Mouse (Mus musculus) T-cell, adult 2 months (primary cell): ENCODE data around the gene Lsm3.

Experiments used
- DNase-seq: peaks from one replicate; pipeline ENCODE4 v3.0.0; 2022; ENCODE audit warnings: low spot score

The Lsm3 gene

DNA sequence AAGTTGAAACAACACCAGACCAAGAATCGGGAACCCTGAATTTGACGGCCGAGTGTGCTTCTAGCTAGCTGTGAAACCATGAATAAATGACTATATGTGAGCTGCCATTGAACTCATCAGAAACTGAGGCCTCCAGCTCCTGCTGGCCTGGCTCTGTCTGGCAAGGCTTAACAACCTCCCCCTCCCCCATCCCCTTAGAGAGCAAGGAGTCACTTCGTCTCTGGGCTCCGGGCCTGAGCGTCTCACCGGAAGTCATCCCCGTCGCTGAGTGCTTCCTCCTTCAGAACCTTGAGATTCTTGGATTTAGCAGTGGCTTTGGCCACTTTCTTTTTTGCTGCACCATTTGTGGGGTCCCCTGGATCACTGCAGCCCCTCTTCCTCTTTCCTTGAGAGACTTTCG is 5.5 kb upstream of the Lsm3 start:
- DNase-seq = no peak

DNA sequence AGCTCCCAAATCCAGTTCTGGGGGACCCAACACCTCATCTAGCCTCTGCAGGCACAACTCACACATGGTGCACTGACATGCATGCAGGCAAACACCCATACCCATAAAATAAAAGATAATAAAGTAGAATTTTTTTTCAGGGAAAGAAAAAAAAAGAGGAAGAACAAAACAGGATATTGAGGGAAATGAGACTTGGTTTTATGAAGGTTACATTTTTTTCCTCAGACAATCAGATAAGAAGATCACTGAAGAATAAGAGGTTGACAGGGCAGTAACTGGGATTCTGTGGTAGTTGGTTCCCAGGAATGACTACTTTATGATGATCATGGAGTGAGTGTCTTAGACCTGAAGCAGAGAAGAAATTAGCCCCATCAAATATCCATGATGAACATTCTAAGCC is 1.6 kb upstream of the Lsm3 start:
- no peak for DNase-seq

DNA sequence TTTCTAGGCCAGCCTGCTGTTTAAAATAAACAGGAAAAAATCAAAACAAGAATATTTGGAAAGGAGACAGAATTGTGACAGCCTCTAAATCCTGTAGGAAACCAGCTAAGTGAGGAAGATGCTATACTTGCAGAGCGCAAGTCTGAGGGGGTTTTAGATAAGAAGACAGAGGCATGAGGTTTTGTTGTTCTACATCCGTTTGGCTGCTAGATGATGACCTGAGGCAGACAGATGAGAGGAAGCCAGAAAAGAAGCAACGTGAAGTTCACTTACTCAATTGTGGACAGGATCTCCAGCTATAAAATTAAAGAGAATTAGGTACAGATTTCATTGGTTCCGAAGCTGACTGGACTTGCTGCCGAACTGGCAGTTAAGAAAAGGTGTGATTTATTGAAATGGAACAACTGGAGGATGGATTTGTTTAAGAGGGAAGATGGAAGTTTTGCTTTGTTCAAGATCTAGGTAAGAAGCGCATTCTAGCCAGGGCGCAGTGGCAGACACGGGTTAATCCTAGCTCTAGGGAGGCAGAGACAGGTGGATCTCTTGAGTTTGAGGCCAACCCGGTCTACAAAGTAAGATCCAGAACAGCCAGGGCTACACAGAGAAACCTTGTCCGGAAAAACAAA is 878 bp upstream of the Lsm3 start:
- DNase-seq = peak; percentile 24

DNA sequence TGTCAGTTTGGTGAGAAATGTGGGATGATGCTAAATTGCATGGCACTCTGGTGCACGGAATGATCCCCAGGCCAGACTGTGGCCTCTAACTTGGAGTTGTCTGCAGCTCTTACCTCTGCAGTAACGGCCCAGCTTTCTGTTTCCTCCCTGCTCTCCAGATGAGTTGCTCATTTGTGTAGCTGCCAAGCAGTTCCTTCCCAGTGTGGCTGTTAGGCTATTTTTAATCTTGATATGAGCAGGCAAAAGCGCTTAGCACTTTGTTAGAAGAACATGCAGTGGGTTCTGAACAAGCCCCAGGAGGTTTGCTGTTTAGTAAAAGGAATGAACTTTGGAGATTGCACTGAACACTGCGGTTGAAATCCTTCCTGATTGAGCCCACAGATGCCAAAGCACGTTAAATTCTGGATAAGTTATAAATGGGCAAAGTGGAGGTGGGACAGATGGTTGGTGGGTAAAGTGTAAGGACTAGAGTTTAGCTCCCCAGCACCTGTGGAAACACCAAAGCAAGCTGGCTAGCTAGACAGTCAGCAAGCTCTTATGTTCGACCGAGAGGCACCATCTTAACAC is 2.8 kb downstream of the Lsm3 start:
- DNase-seq = no peak

DNA sequence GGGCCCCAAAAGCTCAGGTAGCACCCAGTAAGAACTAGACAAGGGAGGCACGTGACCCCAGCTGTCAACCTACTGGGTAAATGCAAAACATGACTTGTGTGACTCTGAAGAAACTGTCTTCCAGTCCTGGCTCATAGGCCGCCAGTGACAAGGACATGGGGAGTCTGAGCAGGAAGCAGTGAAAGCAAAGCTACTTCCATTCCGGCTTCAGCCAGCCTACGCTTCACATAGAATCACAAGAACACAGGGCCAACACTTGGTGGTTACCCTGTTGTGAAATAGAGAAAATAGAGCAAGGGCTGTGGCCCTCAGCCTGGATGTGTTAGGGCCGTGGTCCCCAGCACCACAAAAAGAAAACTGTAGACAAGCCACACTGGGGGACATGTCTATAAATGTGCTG is 7.1 kb downstream of the Lsm3 start:
- no peak for DNase-seq

DNA sequence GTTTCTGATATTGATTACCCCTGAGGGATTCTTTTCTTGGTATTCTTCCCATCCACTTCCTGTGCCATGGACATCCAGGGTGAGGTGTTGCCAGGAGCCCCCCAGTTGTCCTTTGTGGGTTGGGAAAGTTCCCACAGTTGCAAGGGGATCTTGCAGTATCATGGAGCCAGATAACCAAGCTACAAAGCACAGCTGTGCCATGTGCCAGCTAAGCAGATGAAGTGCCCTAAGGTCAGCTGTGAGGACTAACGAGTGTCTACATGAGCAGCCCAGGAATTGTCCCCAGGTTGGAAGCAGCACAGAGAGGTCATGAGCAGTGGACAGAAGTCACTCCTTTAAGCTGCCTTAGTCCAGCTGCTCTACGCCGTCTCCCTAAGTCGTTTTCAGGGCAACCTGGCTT is 9.8 kb downstream of the Lsm3 start:
- DNase-seq = no peak

DNA sequence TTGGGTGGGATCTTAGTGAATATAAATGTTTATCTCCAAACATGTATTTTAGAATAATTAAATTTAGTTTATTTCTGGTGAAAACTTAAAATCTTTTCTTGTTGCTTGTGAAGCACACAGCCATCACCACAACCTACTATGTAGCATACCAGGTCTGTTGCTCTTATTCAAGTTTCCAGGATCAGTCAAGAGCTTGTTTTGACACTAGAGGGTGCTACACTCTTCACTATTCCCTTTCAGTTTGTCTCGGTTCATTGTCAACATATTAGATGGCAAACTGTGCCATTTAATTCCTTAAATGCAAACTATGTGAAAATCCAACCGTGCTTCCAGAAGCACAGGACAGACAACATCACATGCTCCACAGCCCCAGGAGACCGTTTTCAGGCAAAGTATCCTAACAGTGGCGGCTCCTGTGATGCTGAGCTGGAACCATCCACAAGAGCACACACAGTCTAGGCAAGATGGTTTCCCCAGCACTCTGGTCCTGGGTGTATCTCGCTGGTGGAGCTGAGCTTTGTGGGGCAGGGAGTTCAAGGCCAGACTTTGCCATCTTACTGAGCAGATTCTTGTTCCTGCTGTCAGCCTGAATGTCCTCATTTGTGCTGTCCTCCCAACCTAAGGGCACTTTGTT is 11.6 kb downstream of the Lsm3 start:
- peak; percentile 9 for DNase-seq

DNA sequence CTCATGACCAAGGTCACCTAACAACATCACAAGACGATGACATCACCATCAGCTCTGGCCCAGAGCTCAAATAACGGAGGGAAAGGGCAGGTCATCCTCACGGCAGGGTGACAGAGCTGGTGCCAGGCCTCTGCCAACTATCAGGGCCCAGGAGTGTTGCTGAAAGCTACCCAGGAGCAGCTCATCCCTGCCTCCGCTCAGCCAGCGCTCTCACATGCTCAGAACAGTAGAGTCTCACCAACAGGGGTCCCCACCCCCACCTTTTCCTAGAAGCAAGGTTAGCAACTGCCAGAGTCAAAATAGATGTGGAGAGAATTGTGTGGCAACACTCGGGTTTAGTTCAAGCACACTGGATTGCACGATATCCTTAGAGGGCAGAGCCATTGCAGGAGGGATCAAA is 12.5 kb downstream of the Lsm3 start:
- DNase-seq = no peak

DNA sequence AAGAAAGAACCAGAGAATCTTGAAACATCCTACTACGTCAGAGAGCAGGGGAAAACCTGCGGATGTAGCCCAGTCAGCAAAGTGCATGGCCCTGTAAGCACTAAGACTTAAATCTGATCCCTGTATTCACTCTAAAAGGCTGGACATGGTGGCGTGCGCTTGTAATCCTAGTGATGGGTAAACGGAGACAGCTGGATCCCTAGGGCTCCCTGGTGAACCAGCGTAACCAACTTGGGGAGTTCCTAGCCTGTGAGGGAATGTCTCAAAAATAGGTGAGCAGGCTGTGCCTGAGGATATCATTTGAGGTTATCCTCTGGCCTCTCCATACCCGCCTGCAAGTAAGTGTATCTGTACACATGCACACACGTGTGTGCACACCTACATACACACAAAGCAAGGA is 14.9 kb downstream of the Lsm3 start:
- no peak for DNase-seq

DNA sequence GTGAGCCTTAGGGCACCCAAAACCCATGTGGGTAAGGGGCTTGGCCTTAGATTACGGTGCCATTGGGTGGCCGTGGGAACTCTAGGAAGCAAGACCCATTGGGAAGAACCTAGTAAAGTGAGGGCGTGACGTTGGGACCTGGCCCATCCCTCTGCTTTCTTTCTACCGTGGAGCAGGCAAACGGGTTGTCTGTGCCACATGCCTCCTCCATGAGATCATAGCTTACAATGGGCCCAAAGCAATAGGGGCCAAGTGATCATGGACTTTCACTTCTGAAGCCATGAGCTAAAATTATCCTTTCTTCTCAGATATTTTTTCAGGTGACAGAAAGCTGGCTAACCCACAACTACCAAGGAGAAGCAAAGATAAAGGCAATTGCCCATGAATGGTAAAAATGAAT is 15.5 kb downstream of the Lsm3 start:
- DNase-seq = no peak

GRCm38 (mm10) chr6:91532661-91533060 is 16.9 kb downstream of the Lsm3 start:
- DNase-seq = no peak

- no peak for DNase-seq
Observed at GRCm38 (mm10) chr6:91533359-91533758, 17.6 kb downstream of the Lsm3 start.

GRCm38 (mm10) chr6:91533771-91534170 is 18.0 kb downstream of the Lsm3 start:
- no peak for DNase-seq

DNA sequence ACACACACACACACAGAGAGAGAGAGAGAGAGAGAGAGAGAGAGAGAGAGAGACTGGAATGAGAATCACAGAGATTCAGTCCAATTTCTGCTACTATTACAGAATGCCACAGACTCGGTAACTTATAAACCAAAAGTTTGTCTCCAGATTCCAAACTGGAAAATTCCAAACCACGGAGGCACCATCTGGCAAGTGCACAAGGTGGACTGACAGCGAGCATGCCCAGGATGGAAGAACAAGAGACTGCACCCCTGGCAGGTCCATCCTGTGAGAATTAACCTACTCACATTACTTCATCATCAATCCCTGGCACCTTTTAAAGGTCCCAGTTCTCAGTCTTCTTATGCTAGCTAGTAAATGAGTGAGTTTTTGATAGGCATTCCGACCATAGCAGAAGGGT is 18.5 kb downstream of the Lsm3 start:
- DNase-seq = no peak

DNA sequence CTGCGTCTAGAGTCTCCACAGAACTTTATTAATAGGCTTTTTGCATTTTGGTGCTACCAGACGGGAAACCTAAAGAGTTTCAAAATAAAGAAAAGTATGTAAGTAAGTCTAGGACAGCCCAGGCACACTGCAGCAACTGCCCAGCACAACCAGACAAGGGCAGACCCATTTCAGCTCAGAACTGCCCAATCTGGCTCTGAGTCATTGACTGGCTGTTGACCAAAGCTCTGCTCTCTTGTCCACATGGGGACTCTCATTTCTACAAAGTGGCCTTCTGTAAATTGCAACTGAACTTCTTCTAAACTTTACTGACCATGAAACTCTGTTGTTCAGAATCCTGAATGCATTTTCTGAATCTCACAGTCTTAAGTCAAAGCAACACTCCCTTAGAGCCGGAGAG is 19.5 kb downstream of the Lsm3 start:
- no peak for DNase-seq

- DNase-seq = no peak
Observed at GRCm38 (mm10) chr6:91536047-91536765, 20.5 kb downstream of the Lsm3 start.

GRCm38 (mm10) chr6:91541276-91541675 is 25.5 kb downstream of the Lsm3 start:
- no peak for DNase-seq

DNA sequence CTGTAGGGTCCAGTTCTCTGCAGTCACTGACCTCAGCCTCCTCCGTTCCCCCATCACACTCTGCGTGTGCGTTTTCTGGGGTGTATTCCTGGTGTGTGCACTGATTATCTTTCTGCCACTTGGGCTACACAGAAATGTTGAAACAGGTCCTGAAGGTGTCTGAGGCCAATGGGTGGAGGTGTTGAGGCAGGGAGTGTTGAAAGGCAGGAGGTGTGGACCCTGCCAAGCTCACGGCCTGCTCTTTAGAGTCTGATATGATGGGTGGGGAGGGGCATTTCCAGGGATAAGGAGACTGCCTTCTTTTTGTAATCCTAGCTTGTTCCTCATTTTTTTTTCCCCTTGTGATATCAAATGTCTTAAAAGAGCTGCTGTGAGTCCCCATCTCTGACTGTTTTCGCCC is 27.3 kb downstream of the Lsm3 start:
- no peak for DNase-seq

DNA sequence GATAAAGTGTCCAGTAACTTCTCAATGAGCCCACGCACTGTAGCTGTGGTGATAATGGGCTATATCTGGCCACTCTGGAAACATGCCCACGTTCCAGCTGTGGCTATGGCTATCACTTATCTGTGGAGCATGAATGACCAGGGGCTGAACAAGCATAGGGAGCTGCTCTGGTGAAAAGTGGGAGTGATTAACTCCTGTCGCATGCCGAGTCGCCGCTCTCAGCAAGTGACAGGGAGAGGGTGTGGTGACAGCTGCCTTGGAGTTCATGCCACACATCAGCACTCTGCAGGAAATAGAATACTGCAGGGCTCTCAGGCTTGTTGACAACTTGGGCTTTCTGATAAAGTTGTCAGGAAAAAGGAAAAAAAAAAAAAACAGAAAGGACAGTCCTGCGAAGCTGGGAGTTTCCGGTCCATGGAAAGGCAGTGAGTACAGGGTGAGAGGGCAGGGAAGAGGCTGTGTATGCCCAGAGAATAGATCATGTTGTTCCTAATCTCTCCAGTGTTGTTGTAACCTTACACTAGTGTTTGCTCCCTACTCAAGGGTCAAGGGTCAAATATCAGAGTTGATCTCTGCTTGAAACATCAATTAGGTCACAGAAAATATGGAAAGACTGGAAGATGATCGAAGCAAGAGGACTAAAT is 30.6 kb downstream of the Lsm3 start:
- no peak for DNase-seq

- DNase-seq = no peak
Observed at GRCm38 (mm10) chr6:91547313-91547712, 31.6 kb downstream of the Lsm3 start.

DNA sequence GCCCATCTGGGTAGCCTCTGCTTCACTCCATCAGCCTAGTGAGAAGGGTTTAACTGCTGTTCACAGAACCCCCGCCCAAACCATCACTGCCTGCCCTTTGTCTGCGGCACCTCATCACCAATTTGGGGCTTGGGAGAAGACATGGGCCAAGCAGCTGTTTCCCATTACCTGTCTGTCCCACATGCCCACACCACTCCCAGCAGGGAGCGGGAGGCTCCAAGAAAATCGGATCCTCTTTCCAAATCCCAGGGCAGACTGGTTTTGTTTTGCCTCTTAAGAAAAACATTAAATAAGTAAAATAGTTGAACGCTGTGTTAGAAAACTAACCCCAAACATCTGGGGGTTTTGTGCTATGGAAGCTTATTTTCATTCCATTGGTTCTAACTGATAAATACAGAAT is 33.9 kb downstream of the Lsm3 start:
- no peak for DNase-seq

DNA sequence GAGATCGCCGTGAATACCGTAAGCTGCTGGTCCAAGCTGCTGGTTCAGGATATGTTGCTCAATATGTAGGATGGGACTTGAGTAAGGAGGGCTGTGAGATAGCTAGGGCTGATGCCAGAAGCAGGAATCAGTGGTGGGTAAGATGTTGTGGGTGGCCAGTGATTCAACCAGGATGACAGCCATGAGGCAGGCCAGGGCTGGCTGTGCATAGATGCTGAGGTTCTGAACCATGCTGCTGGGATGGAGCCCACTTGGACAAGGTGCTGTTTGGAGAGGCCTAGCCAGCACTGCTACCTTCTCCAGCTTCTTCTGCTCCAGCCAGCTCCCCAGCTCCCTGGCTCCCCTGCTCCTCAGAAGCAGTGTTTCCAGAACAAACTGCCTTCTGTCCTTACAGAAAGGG is 35.9 kb downstream of the Lsm3 start:
- DNase-seq = no peak

DNA sequence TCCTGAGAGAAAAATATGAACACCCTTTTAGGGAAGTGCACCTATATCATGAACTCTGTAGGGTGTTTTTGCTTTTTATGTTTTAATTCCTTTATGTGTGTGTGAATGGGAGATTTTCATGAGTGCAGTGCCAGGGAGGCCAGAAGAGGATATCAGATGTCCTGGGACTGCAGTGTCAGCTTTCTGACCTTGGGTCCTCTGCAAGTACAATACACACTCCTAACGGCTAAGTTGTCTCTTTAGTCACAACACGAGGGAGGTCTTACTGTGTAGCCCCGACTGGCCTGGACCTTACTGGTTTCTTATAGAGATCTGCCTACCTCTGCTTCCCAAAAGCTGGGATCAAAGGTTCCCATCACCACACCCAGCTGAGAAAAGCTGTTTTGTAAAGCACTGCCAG is 37.0 kb downstream of the Lsm3 start:
- DNase-seq = no peak
